Mouse (Mus musculus): ENCODE results near the gene Dpp10.

GRCm38 (mm10) chr1:123628268-123628667, 417.1 kb downstream of the Dpp10 start:
- no peak for TF ChIP-seq GATA1 (IDR thresholded peaks at IDR 0.05; ENCODE audit: borderline replicate concordance, low read length)
- no peak for TF ChIP-seq FLI1 (IDR thresholded peaks at IDR 0.05; ENCODE audit: low read length)
